Mouse (Mus musculus): ENCODE results near the gene Cirbp.
"Not testable (repeated sequence)": the region's sequence is repeated elsewhere in the genome, so short reads cannot be mapped to it uniquely, and the experiment has no call there.

Cirbp gene

DNA sequence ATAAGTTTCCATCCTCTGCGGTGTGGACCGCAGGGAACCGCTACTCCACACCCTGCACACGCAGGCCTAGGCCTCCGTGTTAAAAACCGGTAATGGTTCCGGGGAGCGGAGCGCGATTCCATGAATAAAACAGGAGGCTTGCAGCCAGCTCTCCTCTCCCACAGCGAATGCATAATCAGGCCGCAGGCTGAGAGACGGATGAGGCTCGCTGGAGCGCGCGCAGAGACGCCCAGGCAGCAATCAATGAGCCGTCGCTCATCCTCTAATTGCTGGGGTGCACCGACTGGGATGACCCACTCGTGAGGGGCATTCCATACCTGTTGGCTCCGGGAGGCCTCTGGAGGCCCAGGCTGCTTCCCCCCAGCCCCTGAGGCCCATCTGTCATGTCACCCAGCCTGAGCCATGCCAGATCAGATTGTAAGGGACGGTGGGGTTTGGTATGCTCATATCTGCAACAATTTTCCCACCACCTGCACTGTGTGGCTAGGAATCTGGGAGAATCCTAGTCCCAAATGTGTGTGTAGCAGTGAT, 43.1 kb downstream of the Cirbp start:
- peak; percentile 61 for DNase-seq (ENCODE audit: low spot score)

DNA sequence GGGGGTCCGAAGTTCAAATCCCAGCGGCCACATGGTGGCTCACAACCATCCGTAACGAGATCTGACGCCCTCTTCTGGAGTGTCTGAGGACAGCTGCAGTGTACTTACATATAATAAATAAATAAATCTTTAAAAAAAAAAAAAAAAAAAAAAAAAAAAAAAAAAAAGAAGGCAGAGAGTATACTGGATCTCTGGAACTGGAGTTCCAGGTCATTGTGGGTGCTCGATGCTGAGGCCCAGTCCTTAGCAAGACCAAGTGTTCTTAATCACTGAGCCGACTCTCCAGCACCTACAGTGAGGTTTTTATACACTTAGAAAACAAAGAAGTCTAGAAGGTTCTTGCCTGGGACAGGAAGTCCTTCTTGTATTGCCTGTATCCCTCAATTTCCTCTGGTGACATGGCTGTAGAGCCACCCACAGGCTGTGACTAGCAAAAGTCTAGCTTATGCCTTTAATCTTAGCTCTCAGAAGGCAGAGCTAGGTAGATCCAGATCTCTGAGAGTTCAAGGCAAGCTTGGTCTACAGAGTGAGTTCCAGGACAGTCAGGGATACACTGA, 45.8 kb downstream of the Cirbp start:
- not testable (repeated sequence) for DNase-seq (ENCODE audit: low spot score)

DNA sequence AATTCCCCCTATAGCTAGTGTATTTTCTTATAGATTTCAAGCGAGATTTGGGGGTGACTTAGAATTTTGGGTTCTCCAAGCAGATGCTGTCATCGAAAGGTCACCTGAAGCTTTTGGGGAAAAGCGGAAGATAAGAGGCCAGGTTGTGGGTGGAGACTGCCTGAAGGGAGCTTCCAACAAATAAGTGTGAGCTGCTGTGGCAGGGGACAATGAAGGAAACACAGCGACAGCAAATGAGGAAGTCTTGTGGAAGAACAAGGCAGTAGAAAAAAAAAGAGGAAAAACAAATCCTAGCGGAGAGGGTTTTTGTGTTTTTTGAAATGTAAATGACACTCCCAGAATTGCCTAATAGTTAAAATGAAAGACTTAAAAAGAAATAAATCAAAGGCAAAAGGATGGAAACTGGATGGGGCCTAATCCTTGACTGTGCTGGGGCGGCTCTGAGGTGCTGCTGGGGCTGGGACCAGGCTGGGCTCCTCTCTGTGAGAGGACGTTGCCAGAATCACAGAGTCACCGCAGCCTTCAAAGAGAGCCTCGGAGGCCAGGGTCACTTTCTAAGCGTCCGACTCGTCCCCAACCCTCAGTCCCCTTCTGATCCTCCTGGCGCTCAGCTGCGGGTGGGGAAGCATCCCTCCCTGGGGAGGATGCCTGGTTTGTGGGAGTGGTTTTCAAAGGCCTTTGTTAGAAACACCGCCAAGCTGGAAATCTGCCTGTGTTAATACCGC, 49.4 kb downstream of the Cirbp start:
- DNase-seq (ENCODE audit: low spot score), result peak; percentile 39

DNA sequence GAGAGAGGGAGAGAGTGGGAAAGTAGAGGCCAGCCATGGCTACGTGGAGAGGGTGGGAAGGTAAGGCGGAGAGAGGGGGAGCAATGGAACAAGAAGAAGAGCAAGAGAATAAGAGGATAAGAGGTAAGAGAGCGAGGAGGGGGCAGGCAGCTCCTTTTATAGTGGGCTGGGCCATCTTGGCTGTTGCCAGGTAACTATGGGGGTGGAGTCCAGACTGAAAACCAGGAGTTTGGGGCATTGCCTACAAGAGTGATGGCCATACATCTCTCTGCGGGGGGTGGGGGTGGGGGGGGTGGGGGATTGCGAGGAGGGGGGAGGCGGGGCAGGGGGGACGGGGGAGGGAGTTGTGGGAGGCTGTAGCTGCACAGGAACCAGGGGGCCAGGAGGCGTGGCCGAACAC, 54.9 kb downstream of the Cirbp start:
- no peak for DNase-seq (ENCODE audit: low spot score)

Measured in embryo, embryonic 10.5 days (tissue).